Mouse (Mus musculus): ENCODE results near the gene Ttll13.

GRCm38 (mm10) chr7:80264606-80265005 lies 18.4 kb downstream of the Ttll13 start:
- no peak for TF ChIP-seq CTCF (IDR thresholded peaks at IDR 0.05; ENCODE audit: extremely low read depth, insufficient read length, insufficient replicate concordance, low read depth, low read length)
- no peak for TF ChIP-seq POLR2A (IDR thresholded peaks at IDR 0.05; ENCODE audit: low read depth, low read length)
